Mouse (Mus musculus) G1E (cell line): ENCODE data around the gene Dnajc9.

ENCODE experiments used
- CTCF ChIP-seq: IDR thresholded peaks from 2 replicates; pipeline ENCODE4 v1.5.1; 2012; ENCODE audit warnings: low read depth, low read length, inconsistent platforms, mixed read lengths
- GATA1 ChIP-seq: IDR thresholded peaks from 2 replicates; pipeline ENCODE4 v1.6.1; 2012; ENCODE audit warnings: borderline replicate concordance, low read length, inconsistent platforms, mixed read lengths
- TAL1 ChIP-seq: conservative IDR thresholded peaks from 2 replicates; pipeline ENCODE4 v1.6.1; 2012; ENCODE audit warnings: low read depth, low read length, inconsistent platforms, mixed read lengths

DNA sequence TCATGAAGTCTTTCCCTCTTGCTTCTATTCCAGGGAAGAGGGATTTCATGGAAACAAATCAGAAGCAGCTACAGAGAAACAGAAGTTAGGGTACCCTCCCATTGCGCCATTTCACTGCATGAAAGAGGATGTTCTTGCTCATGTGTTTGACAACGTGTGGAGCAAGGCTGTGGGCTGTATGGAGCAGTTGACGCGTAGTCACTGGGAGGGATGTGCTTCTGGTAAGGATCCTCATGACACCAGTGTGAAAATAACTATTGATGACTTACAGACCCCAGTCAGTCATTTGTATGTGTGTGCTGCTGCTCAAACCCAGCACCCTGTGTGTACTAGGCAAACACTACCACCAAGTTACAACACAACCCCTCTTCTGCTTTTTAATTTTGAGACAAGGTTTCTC lies 25.5 kb downstream of the Dnajc9 start:
- TF ChIP-seq CTCF (no peak), GATA1 (no peak), TAL1 (no peak)
